Mouse (Mus musculus): ENCODE data around the gene Mettl17. TPM values are rescaled to one million over a fixed set of nuclear protein-coding genes. Genes with fewer than 3 reads are reported as not detected.
A peak's percentile ranks its signal among the peaks of the same experiment; 100 is the strongest.
"Not testable (repeated sequence)": the region's sequence is repeated elsewhere in the genome, so short reads cannot be mapped to it uniquely, and the experiment has no call there.

Gene Mettl17
- polyA plus RNA-seq (2014; fragmentation: Nextera tagmentation; extraction: Ambion mirVana) = 49.6 and 52.4 TPM in 2 replicates

GRCm38 (mm10) chr14:51884598-51885331 lies at the start of gene Mettl17:
Gene Mettl17 (plus strand): TSS chr14:51884842.
- Histone ChIP-seq H3K4me1 (ENCODE audit: control insufficient read depth, insufficient read depth, low read length) (peaks cover 10% of the 10 kb centered on the region), H3K9me3 (ENCODE audit: control insufficient read depth, low read length) (no peaks in the 10 kb centered on the region), H3K4me2 (peak within 1 kb of the TSS; percentile 92), H3K9ac (ENCODE audit: low read length) (peak within 1 kb of the TSS; percentile 68), H3K27ac (ENCODE audit: low read depth, low read length) (peak within 1 kb of the TSS; percentile 75), H3K36me3 (ENCODE audit: control insufficient read depth, insufficient read depth, low read length) (peaks cover 15% of the 10 kb centered on the region), H3K4me3 (ENCODE audit: low read depth, low read length) (peak within 1 kb of the TSS; percentile 74), H3K27me3 (ENCODE audit: control insufficient read depth, insufficient read depth, low read length) (no peaks in the 10 kb centered on the region)
- WGBS = under 1% methylated on average over 43 of the region's 43 CpGs
- peak; percentile 99 for DNase-seq (ENCODE audit: low spot score, missing footprints)
- ATAC-seq (ENCODE audit: low FRiP score) = peak; percentile 96

- not testable (repeated sequence) for H3K4me3 ChIP-seq (ENCODE audit: low read depth, low read length); H3K27ac ChIP-seq (ENCODE audit: low read depth, low read length); H3K9ac ChIP-seq (ENCODE audit: low read length); H3K9me3 ChIP-seq (ENCODE audit: control insufficient read depth, low read length); H3K27me3 ChIP-seq (ENCODE audit: control insufficient read depth, insufficient read depth, low read length); H3K4me1 ChIP-seq (ENCODE audit: control insufficient read depth, insufficient read depth, low read length); H3K4me2 ChIP-seq; DNase-seq (ENCODE audit: low spot score, missing footprints); H3K36me3 ChIP-seq (ENCODE audit: control insufficient read depth, insufficient read depth, low read length)
- WGBS = 28% methylated on average over 2 of the region's 2 CpGs
- ATAC-seq (ENCODE audit: low FRiP score) = peak; percentile 40; the same call in 1 of the 2 replicates
Observed at GRCm38 (mm10) chr14:51838480-51838879, 46.2 kb upstream of the Mettl17 start.

DNA sequence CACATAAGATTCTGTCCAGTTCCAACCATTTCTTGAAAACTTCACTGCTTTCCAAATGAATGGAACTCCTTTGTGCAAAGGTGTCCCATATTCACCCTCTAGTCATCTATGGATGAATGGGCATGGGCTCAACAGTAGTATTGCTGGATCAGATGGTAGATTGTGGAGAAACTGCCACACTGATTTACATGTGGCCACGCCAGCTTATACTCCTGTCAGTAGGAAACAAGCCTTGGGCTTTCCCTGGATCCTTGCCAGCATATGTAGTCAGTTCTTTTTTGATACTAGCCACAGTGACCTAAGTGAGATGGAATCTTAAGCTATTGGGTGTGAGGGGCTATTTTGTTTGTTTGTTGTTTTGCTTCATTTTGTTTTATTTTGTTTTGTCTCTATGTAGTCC lies 42.4 kb upstream of the Mettl17 start:
- H3K4me3 ChIP-seq (ENCODE audit: low read depth, low read length) = no peak overlapping the region
- H3K27ac ChIP-seq (ENCODE audit: low read depth, low read length) = no peak overlapping the region
- ATAC-seq (ENCODE audit: low FRiP score) (no peak), DNase-seq (ENCODE audit: low spot score, missing footprints) (no peak)
- no peaks in the 10 kb centered on the region for H3K36me3 ChIP-seq (ENCODE audit: control insufficient read depth, insufficient read depth, low read length)
- no peaks in the 10 kb centered on the region for H3K4me1 ChIP-seq (ENCODE audit: control insufficient read depth, insufficient read depth, low read length)
- 88% methylated on average over 1 of the region's 1 CpGs for WGBS
- no peak overlapping the region for H3K4me2 ChIP-seq
- H3K9ac ChIP-seq (ENCODE audit: low read length) = no peak overlapping the region
- no peaks in the 10 kb centered on the region for H3K27me3 ChIP-seq (ENCODE audit: control insufficient read depth, insufficient read depth, low read length)
- H3K9me3 ChIP-seq (ENCODE audit: control insufficient read depth, low read length) = no peaks in the 10 kb centered on the region

- WGBS = 92% methylated on average over 2 of the region's 2 CpGs
- H3K9me3 ChIP-seq (ENCODE audit: control insufficient read depth, low read length) = no peaks in the 10 kb centered on the region
- no peaks in the 10 kb centered on the region for H3K36me3 ChIP-seq (ENCODE audit: control insufficient read depth, insufficient read depth, low read length)
- H3K4me1 ChIP-seq (ENCODE audit: control insufficient read depth, insufficient read depth, low read length) = no peaks in the 10 kb centered on the region
- ATAC-seq (ENCODE audit: low FRiP score) (no peak), DNase-seq (ENCODE audit: low spot score, missing footprints) (no peak)
- no peak overlapping the region for H3K4me3 ChIP-seq (ENCODE audit: low read depth, low read length)
- no peak overlapping the region for H3K27ac ChIP-seq (ENCODE audit: low read depth, low read length)
- no peaks in the 10 kb centered on the region for H3K27me3 ChIP-seq (ENCODE audit: control insufficient read depth, insufficient read depth, low read length)
- no peak overlapping the region for H3K9ac ChIP-seq (ENCODE audit: low read length)
- H3K4me2 ChIP-seq = no peak overlapping the region
Observed at GRCm38 (mm10) chr14:51842781-51843180, 41.9 kb upstream of the Mettl17 start.

GRCm38 (mm10) chr14:51843882-51844281 lies 40.8 kb upstream of the Mettl17 start:
- DNase-seq (ENCODE audit: low spot score, missing footprints) (no peak), ATAC-seq (ENCODE audit: low FRiP score) (no peak)
- Histone ChIP-seq H3K9ac (ENCODE audit: low read length) (no peak overlapping the region), H3K9me3 (ENCODE audit: control insufficient read depth, low read length) (no peaks in the 10 kb centered on the region), H3K4me2 (no peak overlapping the region), H3K27ac (ENCODE audit: low read depth, low read length) (no peak overlapping the region), H3K36me3 (ENCODE audit: control insufficient read depth, insufficient read depth, low read length) (no peaks in the 10 kb centered on the region), H3K4me1 (ENCODE audit: control insufficient read depth, insufficient read depth, low read length) (no peaks in the 10 kb centered on the region), H3K27me3 (ENCODE audit: control insufficient read depth, insufficient read depth, low read length) (no peaks in the 10 kb centered on the region), H3K4me3 (ENCODE audit: low read depth, low read length) (no peak overlapping the region)

DNA sequence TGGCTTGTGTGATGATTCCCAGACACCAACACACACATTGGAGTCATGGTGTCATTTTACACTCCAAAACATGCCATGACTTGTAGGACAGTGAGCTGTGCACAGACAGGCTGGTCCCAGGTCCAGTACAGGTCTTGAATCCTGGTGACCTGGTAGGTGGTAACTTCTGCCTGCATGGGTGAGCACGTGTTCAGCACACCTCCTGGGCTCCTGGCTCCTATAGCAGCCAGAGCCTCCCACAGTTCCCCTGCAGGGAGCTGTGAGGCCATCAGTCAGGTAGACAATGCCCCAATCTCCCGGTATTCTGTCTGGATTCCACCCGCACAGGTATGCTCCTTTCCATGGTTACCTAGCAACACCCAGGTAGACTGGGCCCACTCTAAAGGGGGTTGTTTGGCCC lies 38.1 kb upstream of the Mettl17 start:
- Histone ChIP-seq H3K4me1 (ENCODE audit: control insufficient read depth, insufficient read depth, low read length) (no peaks in the 10 kb centered on the region), H3K9ac (ENCODE audit: low read length) (no peak overlapping the region), H3K27ac (ENCODE audit: low read depth, low read length) (no peak overlapping the region), H3K36me3 (ENCODE audit: control insufficient read depth, insufficient read depth, low read length) (no peaks in the 10 kb centered on the region), H3K9me3 (ENCODE audit: control insufficient read depth, low read length) (no peaks in the 10 kb centered on the region), H3K4me2 (no peak overlapping the region), H3K4me3 (ENCODE audit: low read depth, low read length) (no peak overlapping the region), H3K27me3 (ENCODE audit: control insufficient read depth, insufficient read depth, low read length) (no peaks in the 10 kb centered on the region)
- ATAC-seq (ENCODE audit: low FRiP score) (no peak), DNase-seq (ENCODE audit: low spot score, missing footprints) (no peak)
- WGBS = 76% methylated on average over 3 of the region's 3 CpGs

- not testable (repeated sequence) for H3K27ac ChIP-seq (ENCODE audit: low read depth, low read length); H3K4me3 ChIP-seq (ENCODE audit: low read depth, low read length); ATAC-seq (ENCODE audit: low FRiP score); H3K27me3 ChIP-seq (ENCODE audit: control insufficient read depth, insufficient read depth, low read length); H3K4me1 ChIP-seq (ENCODE audit: control insufficient read depth, insufficient read depth, low read length); DNase-seq (ENCODE audit: low spot score, missing footprints); H3K36me3 ChIP-seq (ENCODE audit: control insufficient read depth, insufficient read depth, low read length); H3K9ac ChIP-seq (ENCODE audit: low read length); H3K4me2 ChIP-seq; H3K9me3 ChIP-seq (ENCODE audit: control insufficient read depth, low read length)
- WGBS = 46% methylated on average over 3 of the region's 3 CpGs
Observed at GRCm38 (mm10) chr14:51851006-51851405, 33.6 kb upstream of the Mettl17 start.

DNA sequence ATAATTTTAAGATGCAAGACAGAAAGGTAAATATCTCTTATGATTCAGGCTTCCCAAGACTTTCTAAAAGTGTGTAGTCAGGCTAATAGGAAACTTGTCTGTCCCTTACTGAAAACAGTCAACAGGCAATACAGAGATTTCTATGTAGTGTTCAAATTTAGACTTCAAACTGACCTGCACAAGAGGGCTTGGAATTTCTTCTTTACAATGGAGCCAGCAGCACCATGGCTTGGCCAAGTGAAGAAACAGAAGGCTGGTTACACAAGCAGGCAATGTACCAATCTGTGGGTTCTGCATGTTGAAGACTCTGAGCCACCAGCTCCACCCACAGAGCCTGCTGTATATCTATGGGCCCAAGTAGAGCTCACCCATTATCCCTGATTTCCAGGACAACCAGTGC lies 31.2 kb upstream of the Mettl17 start, which contains the start of gene Ear6:
Gene Ear6 (plus strand): TSS at position 301 of the 400 bp plus-strand sequence.
- H3K9ac ChIP-seq (ENCODE audit: low read length) = no peak within 1 kb of the TSS
- no peaks in the 10 kb centered on the region for H3K36me3 ChIP-seq (ENCODE audit: control insufficient read depth, insufficient read depth, low read length)
- H3K4me1 ChIP-seq (ENCODE audit: control insufficient read depth, insufficient read depth, low read length) = no peaks in the 10 kb centered on the region
- H3K27ac ChIP-seq (ENCODE audit: low read depth, low read length) = no peak within 1 kb of the TSS
- H3K4me3 ChIP-seq (ENCODE audit: low read depth, low read length) = no peak within 1 kb of the TSS
- no peaks in the 10 kb centered on the region for H3K27me3 ChIP-seq (ENCODE audit: control insufficient read depth, insufficient read depth, low read length)
- no peaks in the 10 kb centered on the region for H3K9me3 ChIP-seq (ENCODE audit: control insufficient read depth, low read length)
- DNase-seq (ENCODE audit: low spot score, missing footprints) (no peak), ATAC-seq (ENCODE audit: low FRiP score) (no peak)
- H3K4me2 ChIP-seq = no peak within 1 kb of the TSS

DNA sequence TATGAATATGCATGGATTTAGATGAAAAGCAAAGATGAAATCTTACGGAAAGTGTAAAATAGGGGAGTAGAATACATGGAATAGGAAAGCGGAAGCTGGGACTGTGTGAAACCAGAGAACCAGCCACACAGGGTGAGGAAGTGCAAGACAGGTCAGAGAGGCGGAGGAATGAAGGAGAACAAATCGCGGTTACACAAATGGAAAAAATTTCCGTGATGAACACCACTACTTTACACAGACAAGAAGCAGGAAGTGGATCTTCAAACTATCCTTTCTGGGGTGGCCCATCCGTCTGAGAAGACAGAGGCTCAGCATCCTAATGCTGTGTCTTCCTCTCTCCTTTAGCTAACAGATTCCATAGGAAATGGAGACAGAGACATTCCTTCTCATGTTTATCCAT lies 29.4 kb upstream of the Mettl17 start:
- H3K27me3 ChIP-seq (ENCODE audit: control insufficient read depth, insufficient read depth, low read length); ATAC-seq (ENCODE audit: low FRiP score); DNase-seq (ENCODE audit: low spot score, missing footprints); H3K4me2 ChIP-seq; H3K4me1 ChIP-seq (ENCODE audit: control insufficient read depth, insufficient read depth, low read length); H3K9me3 ChIP-seq (ENCODE audit: control insufficient read depth, low read length); H3K27ac ChIP-seq (ENCODE audit: low read depth, low read length); H3K9ac ChIP-seq (ENCODE audit: low read length); H3K4me3 ChIP-seq (ENCODE audit: low read depth, low read length); H3K36me3 ChIP-seq (ENCODE audit: control insufficient read depth, insufficient read depth, low read length): not testable (repeated sequence)
- WGBS = 84% methylated on average over 7 of the region's 7 CpGs

Measured in midbrain, embryonic 11.5 days (tissue).